Mouse (Mus musculus): ENCODE results near the gene Efnb3. TPM values are rescaled to one million over a fixed set of nuclear protein-coding genes. Genes with fewer than 3 reads are reported as not detected.
A peak's percentile ranks its signal among the peaks of the same experiment; 100 is the strongest.

The Efnb3 gene
- polyA plus RNA-seq, 1 experiment from 2014 or later: 38.6 TPM

GRCm38 (mm10) chr11:69603516-69603915 lies 43.5 kb upstream of the Efnb3 start:
- no peak overlapping the region for H3K4me2 ChIP-seq (ENCODE audit: low read length)
- no peak overlapping the region for H3K27ac ChIP-seq (ENCODE audit: low read depth, low read length)
- H3K9ac ChIP-seq (ENCODE audit: low read length): no peak overlapping the region
- peaks cover 14% of the 10 kb centered on the region for H3K4me1 ChIP-seq (ENCODE audit: control insufficient read depth, insufficient read depth, low read length)
- WGBS: 90% methylated on average over 8 of the region's 8 CpGs
- no peaks in the 10 kb centered on the region for H3K9me3 ChIP-seq (replicated peaks; ENCODE audit: control insufficient read depth, low read length)
- ATAC-seq: no peak
- DNase-seq (ENCODE audit: low spot score): no peak
- H3K36me3 ChIP-seq (ENCODE audit: control insufficient read depth, insufficient read depth, low read length): peaks cover 9% of the 10 kb centered on the region
- no peak overlapping the region for H3K4me3 ChIP-seq (ENCODE audit: low read depth, low read length)
- H3K27me3 ChIP-seq (replicated peaks; ENCODE audit: control insufficient read depth, insufficient read depth, low read length): no peaks in the 10 kb centered on the region

- no peak overlapping the region for H3K4me2 ChIP-seq (ENCODE audit: low read length)
- ATAC-seq (no peak), DNase-seq (ENCODE audit: low spot score) (no peak)
- peaks cover 14% of the 10 kb centered on the region for H3K4me1 ChIP-seq (ENCODE audit: control insufficient read depth, insufficient read depth, low read length)
- H3K27ac ChIP-seq (ENCODE audit: low read depth, low read length): no peak overlapping the region
- H3K27me3 ChIP-seq (replicated peaks; ENCODE audit: control insufficient read depth, insufficient read depth, low read length): no peaks in the 10 kb centered on the region
- H3K9me3 ChIP-seq (replicated peaks; ENCODE audit: control insufficient read depth, low read length): no peaks in the 10 kb centered on the region
- WGBS: 79% methylated on average over 3 of the region's 3 CpGs
- no peak overlapping the region for H3K4me3 ChIP-seq (ENCODE audit: low read depth, low read length)
- H3K36me3 ChIP-seq (ENCODE audit: control insufficient read depth, insufficient read depth, low read length): peaks cover 9% of the 10 kb centered on the region
- H3K9ac ChIP-seq (ENCODE audit: low read length): no peak overlapping the region
Measured at GRCm38 (mm10) chr11:69601768-69602167, 41.8 kb upstream of the Efnb3 start.

GRCm38 (mm10) chr11:69600098-69600497 lies 40.1 kb upstream of the Efnb3 start:
- H3K4me2 ChIP-seq (ENCODE audit: low read length): peak overlapping the region; percentile 17; the same call in 1 of the 2 replicates
- 6% methylated on average over 6 of the region's 6 CpGs for WGBS
- no peak for ATAC-seq
- H3K9me3 ChIP-seq (replicated peaks; ENCODE audit: control insufficient read depth, low read length): no peaks in the 10 kb centered on the region
- H3K27me3 ChIP-seq (replicated peaks; ENCODE audit: control insufficient read depth, insufficient read depth, low read length): no peaks in the 10 kb centered on the region
- H3K4me3 ChIP-seq (ENCODE audit: low read depth, low read length): no peak overlapping the region
- peaks cover 9% of the 10 kb centered on the region for H3K36me3 ChIP-seq (ENCODE audit: control insufficient read depth, insufficient read depth, low read length)
- peak overlapping the region; percentile 15; the same call in 1 of the 2 replicates for H3K27ac ChIP-seq (ENCODE audit: low read depth, low read length)
- peaks cover 14% of the 10 kb centered on the region for H3K4me1 ChIP-seq (ENCODE audit: control insufficient read depth, insufficient read depth, low read length)
- DNase-seq (ENCODE audit: low spot score): peak; percentile 67
- H3K9ac ChIP-seq (ENCODE audit: low read length): no peak overlapping the region

- DNase-seq (ENCODE audit: low spot score) (no peak), ATAC-seq (no peak)
- Histone ChIP-seq H3K4me3 (ENCODE audit: low read depth, low read length) (no peak overlapping the region), H3K27me3 (replicated peaks; ENCODE audit: control insufficient read depth, insufficient read depth, low read length) (no peaks in the 10 kb centered on the region), H3K9me3 (replicated peaks; ENCODE audit: control insufficient read depth, low read length) (no peaks in the 10 kb centered on the region), H3K36me3 (ENCODE audit: control insufficient read depth, insufficient read depth, low read length) (peaks cover 15% of the 10 kb centered on the region), H3K4me2 (ENCODE audit: low read length) (no peak overlapping the region), H3K4me1 (ENCODE audit: control insufficient read depth, insufficient read depth, low read length) (peaks cover 10% of the 10 kb centered on the region), H3K9ac (ENCODE audit: low read length) (no peak overlapping the region), H3K27ac (ENCODE audit: low read depth, low read length) (no peak overlapping the region)
- 10% methylated on average over 9 of the region's 9 CpGs for WGBS
Measured at GRCm38 (mm10) chr11:69599436-69599835, 39.4 kb upstream of the Efnb3 start.

DNA sequence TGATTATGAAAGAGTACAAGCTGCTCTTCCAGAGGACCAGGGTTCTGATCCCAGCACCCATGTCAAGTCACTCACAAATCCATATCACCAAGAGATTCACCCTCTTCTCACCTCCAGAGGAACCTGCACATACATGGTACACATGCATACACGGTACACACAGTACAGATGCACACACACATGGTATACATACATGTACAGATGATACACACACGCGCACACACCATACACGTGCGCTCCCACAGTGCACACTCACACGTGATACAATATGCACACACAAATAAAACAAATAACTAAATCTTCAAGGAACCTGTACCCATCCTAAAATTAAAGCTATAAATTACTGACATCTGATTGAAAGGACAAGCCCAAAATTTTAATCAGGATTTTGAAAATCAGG lies 34.8 kb upstream of the Efnb3 start:
- H3K27ac ChIP-seq (ENCODE audit: low read depth, low read length): no peak overlapping the region
- ATAC-seq (no peak), DNase-seq (ENCODE audit: low spot score) (no peak)
- H3K27me3 ChIP-seq (replicated peaks; ENCODE audit: control insufficient read depth, insufficient read depth, low read length): no peaks in the 10 kb centered on the region
- H3K9ac ChIP-seq (ENCODE audit: low read length): no peak overlapping the region
- peaks cover 1% of the 10 kb centered on the region; the same call in 1 of the 2 replicates for H3K4me1 ChIP-seq (ENCODE audit: control insufficient read depth, insufficient read depth, low read length)
- WGBS: 94% methylated on average over 6 of the region's 6 CpGs
- H3K4me2 ChIP-seq (ENCODE audit: low read length): no peak overlapping the region
- H3K4me3 ChIP-seq (ENCODE audit: low read depth, low read length): no peak overlapping the region
- peaks cover 38% of the 10 kb centered on the region for H3K36me3 ChIP-seq (ENCODE audit: control insufficient read depth, insufficient read depth, low read length)
- H3K9me3 ChIP-seq (replicated peaks; ENCODE audit: control insufficient read depth, low read length): no peaks in the 10 kb centered on the region

GRCm38 (mm10) chr11:69592799-69593198 lies 32.8 kb upstream of the Efnb3 start:
- DNase-seq (ENCODE audit: low spot score) (no peak), ATAC-seq (no peak)
- Histone ChIP-seq H3K4me2 (ENCODE audit: low read length) (no peak overlapping the region), H3K4me1 (ENCODE audit: control insufficient read depth, insufficient read depth, low read length) (no peaks in the 10 kb centered on the region), H3K9ac (ENCODE audit: low read length) (no peak overlapping the region), H3K36me3 (ENCODE audit: control insufficient read depth, insufficient read depth, low read length) (peaks cover 59% of the 10 kb centered on the region), H3K27ac (ENCODE audit: low read depth, low read length) (peak overlapping the region; percentile 35; the same call in 1 of the 2 replicates), H3K4me3 (ENCODE audit: low read depth, low read length) (no peak overlapping the region), H3K9me3 (replicated peaks; ENCODE audit: control insufficient read depth, low read length) (no peaks in the 10 kb centered on the region), H3K27me3 (replicated peaks; ENCODE audit: control insufficient read depth, insufficient read depth, low read length) (no peaks in the 10 kb centered on the region)
- WGBS: 89% methylated on average over 4 of the region's 4 CpGs

DNA sequence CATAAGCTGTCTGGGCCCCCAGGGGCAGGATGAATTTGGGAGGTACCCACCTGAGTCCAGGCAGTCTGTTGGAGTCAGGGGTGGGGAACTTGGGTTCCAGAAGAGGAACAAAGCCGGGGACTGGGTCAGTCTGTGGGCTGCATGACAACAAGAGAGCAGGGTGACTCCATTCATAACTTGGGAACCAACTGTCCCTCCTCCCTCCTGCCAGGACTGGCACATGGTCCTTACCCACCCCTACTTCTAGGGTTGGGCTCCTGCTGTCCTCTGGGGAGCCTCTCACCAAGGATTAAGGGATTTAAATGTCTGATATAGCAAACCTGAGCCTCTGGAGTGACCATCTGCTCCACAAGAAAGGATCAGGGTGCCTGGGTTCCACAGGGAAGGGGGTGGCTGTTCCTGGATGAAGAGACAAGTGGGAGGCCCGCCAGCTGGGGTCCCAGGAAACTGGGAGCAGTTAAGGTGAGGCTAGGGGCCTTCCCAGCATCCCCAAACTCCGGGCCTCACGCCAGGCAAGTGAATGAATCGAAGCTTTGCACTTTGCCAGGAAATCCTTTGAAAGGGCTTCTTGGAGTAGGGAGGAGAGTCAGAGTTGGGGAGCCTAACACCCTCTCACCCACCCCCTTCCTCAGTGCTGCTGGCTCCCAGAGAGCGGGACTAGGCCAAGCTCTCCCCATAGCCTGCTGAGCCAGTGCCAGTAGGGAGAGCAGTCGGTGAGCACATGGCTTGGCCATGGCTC lies 32.1 kb upstream of the Efnb3 start:
- Histone ChIP-seq H3K27me3 (replicated peaks; ENCODE audit: control insufficient read depth, insufficient read depth, low read length) (no peaks in the 10 kb centered on the region), H3K9me3 (replicated peaks; ENCODE audit: control insufficient read depth, low read length) (no peaks in the 10 kb centered on the region), H3K9ac (ENCODE audit: low read length) (no peak overlapping the region; the same call in 1 of the 2 replicates), H3K27ac (ENCODE audit: low read depth, low read length) (peak overlapping the region; percentile 66), H3K4me2 (ENCODE audit: low read length) (no peak overlapping the region), H3K4me1 (ENCODE audit: control insufficient read depth, insufficient read depth, low read length) (no peaks in the 10 kb centered on the region), H3K4me3 (ENCODE audit: low read depth, low read length) (no peak overlapping the region), H3K36me3 (ENCODE audit: control insufficient read depth, insufficient read depth, low read length) (peaks cover 66% of the 10 kb centered on the region)
- peak; percentile 75 for ATAC-seq
- peak; percentile 81 for DNase-seq (ENCODE audit: low spot score)
- 55% methylated on average over 7 of the region's 7 CpGs for WGBS

DNA sequence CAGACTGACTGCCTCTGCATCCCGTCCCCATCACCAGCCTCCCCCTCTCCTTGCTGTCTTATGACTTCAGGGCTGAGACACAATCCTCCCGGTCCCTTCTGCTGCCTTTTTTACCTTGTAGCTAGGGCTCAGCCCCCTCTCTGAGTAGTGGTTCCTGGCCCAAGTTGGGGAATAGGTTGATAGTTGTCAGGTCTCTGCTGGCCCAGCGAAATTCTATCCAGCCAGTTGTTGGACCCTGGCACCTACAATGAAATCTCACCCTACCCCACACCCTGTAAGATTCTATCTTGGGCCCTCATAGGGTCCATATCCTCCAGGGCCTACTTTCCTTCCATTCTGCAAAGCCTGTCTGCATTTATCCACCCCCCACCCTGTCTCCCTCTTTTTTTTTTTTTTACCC lies 31.4 kb upstream of the Efnb3 start:
- Histone ChIP-seq H3K9ac (ENCODE audit: low read length) (no peak overlapping the region; the same call in 1 of the 2 replicates), H3K36me3 (ENCODE audit: control insufficient read depth, insufficient read depth, low read length) (peaks cover 72% of the 10 kb centered on the region), H3K9me3 (replicated peaks; ENCODE audit: control insufficient read depth, low read length) (no peaks in the 10 kb centered on the region), H3K4me3 (ENCODE audit: low read depth, low read length) (no peak overlapping the region), H3K4me1 (ENCODE audit: control insufficient read depth, insufficient read depth, low read length) (no peaks in the 10 kb centered on the region), H3K27ac (ENCODE audit: low read depth, low read length) (no peak overlapping the region), H3K4me2 (ENCODE audit: low read length) (no peak overlapping the region), H3K27me3 (replicated peaks; ENCODE audit: control insufficient read depth, insufficient read depth, low read length) (no peaks in the 10 kb centered on the region)
- 90% methylated on average over 3 of the region's 3 CpGs for WGBS
- ATAC-seq: no peak
- no peak for DNase-seq (ENCODE audit: low spot score)

DNA sequence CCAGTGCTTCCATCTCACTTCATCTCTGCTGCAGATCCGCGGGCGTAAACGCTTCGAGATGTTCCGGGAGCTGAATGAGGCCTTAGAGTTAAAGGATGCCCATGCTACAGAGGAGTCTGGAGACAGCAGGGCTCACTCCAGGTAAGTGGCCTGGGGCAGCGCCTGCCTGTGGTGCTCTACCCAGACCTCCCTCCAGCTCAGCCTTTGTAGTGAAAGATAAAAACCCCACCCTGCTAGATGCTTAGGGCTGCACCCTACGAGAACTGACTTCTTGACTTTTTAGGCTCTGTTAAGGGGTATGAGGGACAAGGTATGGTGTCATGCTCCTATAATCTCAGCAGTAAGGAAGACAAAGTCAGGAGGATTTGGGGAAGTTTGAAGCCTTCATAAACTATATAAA lies 30.6 kb upstream of the Efnb3 start:
- H3K36me3 ChIP-seq (ENCODE audit: control insufficient read depth, insufficient read depth, low read length): peaks cover 72% of the 10 kb centered on the region
- no peak overlapping the region for H3K9ac ChIP-seq (ENCODE audit: low read length)
- H3K4me3 ChIP-seq (ENCODE audit: low read depth, low read length): no peak overlapping the region
- H3K27me3 ChIP-seq (replicated peaks; ENCODE audit: control insufficient read depth, insufficient read depth, low read length): no peaks in the 10 kb centered on the region
- no peaks in the 10 kb centered on the region for H3K4me1 ChIP-seq (ENCODE audit: control insufficient read depth, insufficient read depth, low read length)
- WGBS: 95% methylated on average over 8 of the region's 8 CpGs
- no peaks in the 10 kb centered on the region for H3K9me3 ChIP-seq (replicated peaks; ENCODE audit: control insufficient read depth, low read length)
- H3K27ac ChIP-seq (ENCODE audit: low read depth, low read length): no peak overlapping the region
- no peak for ATAC-seq
- no peak for DNase-seq (ENCODE audit: low spot score)
- H3K4me2 ChIP-seq (ENCODE audit: low read length): no peak overlapping the region
